Mouse (Mus musculus): ENCODE measurements around the gene Cenpj. TPM values are rescaled to one million over a fixed set of nuclear protein-coding genes. Genes with fewer than 3 reads are reported as not detected.

The Cenpj gene
- 18.1 TPM for total RNA-seq (2023)

GRCm38 (mm10) chr14:56575416-56575815 is at the start of gene Cenpj, which contains the start of gene Parp4:
Gene Cenpj, minus strand, starts transcription at chr14:56575425.
Gene Parp4, plus strand, starts transcription at chr14:56575619.

Other genes starting within 250 kb of the Cenpj start
- not detected for gene Atp12a, start 210.4 kb downstream of the Cenpj start, total RNA-seq (2023)
- gene Rnf17, start 172.8 kb downstream of the Cenpj start, total RNA-seq (2023) = not detected
- 67.4 TPM for gene Parp4, start 194 bp upstream of the Cenpj start, total RNA-seq (2023)
- 34.8 TPM for gene Mphosph8, start 92.8 kb upstream of the Cenpj start, total RNA-seq (2023)
- 73.8 TPM for gene Pspc1, start 202.9 kb upstream of the Cenpj start, total RNA-seq (2023)
- 54.8 TPM for gene Zmym5, start 236.3 kb upstream of the Cenpj start, total RNA-seq (2023)

Data from CD8-positive naive resting alpha-beta T cell, adult 57 days (primary cell).